Mouse (Mus musculus) adrenal gland, postnatal 10 days (tissue): ENCODE results near the gene Ntmt1. TPM values are rescaled to one million over a fixed set of nuclear protein-coding genes. Genes with fewer than 3 reads are reported as not detected.
A peak's percentile ranks its signal among the peaks of the same experiment; 100 is the strongest.

Experiments used
- DNase-seq: peaks from one replicate; pipeline ENCODE4 v3.0.0; 2021; ENCODE audit warnings: mixed read lengths
- long read RNA-seq, 2 experiments: library from polyadenylated mRNA; stranded (forward); transcript quantifications; one replicate each; pipeline ENCODE4 v2.0.0; 2021
- total RNA-seq, 2 experiments: library from RNA; stranded (reverse); gene quantifications; 2 replicates each; pipeline ENCODE4 v1.2.3; 2021

Gene Ntmt1
- 10 to 100 TPM; 33.4 to 34.9 TPM for total RNA-seq
- long read RNA-seq, experiment 1, transcript Ntmt1-207 (4 exons, 1,192 nt) = minor isoform, 6 of 92 reads
- long read RNA-seq, experiment 1, transcript Ntmt1-201 (4 exons, 1,387 nt) = major isoform, 73 of 92 reads
- long read RNA-seq, experiment 1, partial matches to known transcripts = 5 of 92 reads
- long read RNA-seq, experiment 1, other reads (novel, unspliced or antisense) = 8 of 92 reads
- long read RNA-seq, experiment 2, transcript Ntmt1-201 (4 exons, 1,387 nt) = major isoform, 36 of 51 reads
- long read RNA-seq, experiment 2, partial matches to known transcripts = 0 of 51 reads
- long read RNA-seq, experiment 2, other reads (novel, unspliced or antisense) = 12 of 51 reads

GRCm38 (mm10) chr2:30807648-30808295, at the start of gene Ntmt1:
Gene Ntmt1, plus strand, starts transcription at chr2:30807826.
- DNase-seq = peak; percentile 99

GRCm38 (mm10) chr2:30758341-30759087, 49.1 kb upstream of the Ntmt1 start:
- DNase-seq = peak; percentile 94

GRCm38 (mm10) chr2:30759088-30759374, 48.6 kb upstream of the Ntmt1 start:
- DNase-seq = no peak

- DNase-seq = no peak
Observed at GRCm38 (mm10) chr2:30759442-30759841, 48.2 kb upstream of the Ntmt1 start.

GRCm38 (mm10) chr2:30759858-30760547, 47.6 kb upstream of the Ntmt1 start:
- peak; percentile 42 for DNase-seq

- no peak for DNase-seq
Observed at GRCm38 (mm10) chr2:30760706-30761105, 46.9 kb upstream of the Ntmt1 start.

GRCm38 (mm10) chr2:30766446-30766845, 41.2 kb upstream of the Ntmt1 start:
- no peak for DNase-seq

- DNase-seq = no peak
Observed at GRCm38 (mm10) chr2:30767626-30768240, 39.9 kb upstream of the Ntmt1 start.

- DNase-seq = no peak
Observed at GRCm38 (mm10) chr2:30768529-30768928, 39.1 kb upstream of the Ntmt1 start.

- DNase-seq = peak; percentile 50
Observed at GRCm38 (mm10) chr2:30769187-30769586, 38.4 kb upstream of the Ntmt1 start.

- DNase-seq = peak; percentile 51
Observed at GRCm38 (mm10) chr2:30771368-30771805, 36.2 kb upstream of the Ntmt1 start.

GRCm38 (mm10) chr2:30771806-30772460, 35.7 kb upstream of the Ntmt1 start:
- DNase-seq = peak; percentile 90

- peak; percentile 60 for DNase-seq
Observed at GRCm38 (mm10) chr2:30772581-30773312, 34.9 kb upstream of the Ntmt1 start.

- DNase-seq = no peak
Observed at GRCm38 (mm10) chr2:30773313-30774005, 34.2 kb upstream of the Ntmt1 start.

- no peak for DNase-seq
Observed at GRCm38 (mm10) chr2:30775955-30776354, 31.7 kb upstream of the Ntmt1 start.

GRCm38 (mm10) chr2:30777266-30777665, 30.4 kb upstream of the Ntmt1 start:
- DNase-seq = no peak

GRCm38 (mm10) chr2:30778235-30778634, 29.4 kb upstream of the Ntmt1 start:
- DNase-seq = no peak

GRCm38 (mm10) chr2:30779241-30779640, 28.4 kb upstream of the Ntmt1 start:
- no peak for DNase-seq

GRCm38 (mm10) chr2:30782312-30783290, 25.0 kb upstream of the Ntmt1 start:
- DNase-seq = no peak
